Mouse (Mus musculus): ENCODE results near the gene Mfsd1. TPM values are rescaled to one million over a fixed set of nuclear protein-coding genes. Genes with fewer than 3 reads are reported as not detected.

The Mfsd1 gene
- polyA plus RNA-seq, 1 experiment from 2014 or later = 60.9 TPM

- 0 out of 2 replicates have a peak, but pooled peaks cover 3% of the 10 kb centered on the region for H3K4me1 ChIP-seq (ENCODE audit: control insufficient read depth, insufficient read depth, low read length)
- no peaks in the 10 kb centered on the region; the same call in 1 of the 2 replicates for H3K27me3 ChIP-seq (replicated peaks; ENCODE audit: control insufficient read depth, insufficient read depth, low read length)
- H3K4me3 ChIP-seq (ENCODE audit: low read depth, low read length) = no peak overlapping the region
- H3K4me2 ChIP-seq (ENCODE audit: low read depth, low read length) = no peak overlapping the region
- no peak overlapping the region for H3K9ac ChIP-seq (ENCODE audit: low read depth, low read length)
- H3K27ac ChIP-seq (replicated peaks; ENCODE audit: low read depth, low read length) = no peak overlapping the region
- DNase-seq (ENCODE audit: low spot score) = no peak
- no peaks in the 10 kb centered on the region for H3K36me3 ChIP-seq (ENCODE audit: control insufficient read depth, insufficient read depth, low read length)
- ATAC-seq (ENCODE audit: low read depth) = no peak
- WGBS = 54% methylated on average over 5 of the region's 5 CpGs
- H3K9me3 ChIP-seq (ENCODE audit: control insufficient read depth, low read length) = no peaks in the 10 kb centered on the region
These were observed 17.7 kb upstream of the Mfsd1 start for GRCm38 (mm10) chr3:67564731-67565357.

- 64% methylated on average over 8 of the region's 8 CpGs for WGBS
- DNase-seq (ENCODE audit: low spot score) (no peak), ATAC-seq (ENCODE audit: low read depth) (no peak)
- Histone ChIP-seq H3K4me3 (ENCODE audit: low read depth, low read length) (no peak overlapping the region), H3K27ac (replicated peaks; ENCODE audit: low read depth, low read length) (no peak overlapping the region), H3K9ac (ENCODE audit: low read depth, low read length) (no peak overlapping the region), H3K27me3 (replicated peaks; ENCODE audit: control insufficient read depth, insufficient read depth, low read length) (peaks cover 1% of the 10 kb centered on the region; the same call in 1 of the 2 replicates), H3K4me2 (ENCODE audit: low read depth, low read length) (no peak overlapping the region), H3K9me3 (ENCODE audit: control insufficient read depth, low read length) (no peaks in the 10 kb centered on the region), H3K4me1 (ENCODE audit: control insufficient read depth, insufficient read depth, low read length) (0 out of 2 replicates have a peak, but pooled peaks cover 3% of the 10 kb centered on the region), H3K36me3 (ENCODE audit: control insufficient read depth, insufficient read depth, low read length) (no peaks in the 10 kb centered on the region)
These were observed 16.9 kb upstream of the Mfsd1 start for GRCm38 (mm10) chr3:67565540-67566227.

- no peak overlapping the region for H3K4me3 ChIP-seq (ENCODE audit: low read depth, low read length)
- no peak overlapping the region for H3K9ac ChIP-seq (ENCODE audit: low read depth, low read length)
- H3K27ac ChIP-seq (replicated peaks; ENCODE audit: low read depth, low read length) = no peak overlapping the region
- H3K4me1 ChIP-seq (ENCODE audit: control insufficient read depth, insufficient read depth, low read length) = 0 out of 2 replicates have a peak, but pooled peaks cover 3% of the 10 kb centered on the region
- peak overlapping the region; percentile 39 for H3K4me2 ChIP-seq (ENCODE audit: low read depth, low read length)
- H3K27me3 ChIP-seq (replicated peaks; ENCODE audit: control insufficient read depth, insufficient read depth, low read length) = 0 out of 2 replicates have a peak, but pooled peaks cover 4% of the 10 kb centered on the region
- WGBS = 27% methylated on average over 17 of the region's 17 CpGs
- no peaks in the 10 kb centered on the region for H3K9me3 ChIP-seq (ENCODE audit: control insufficient read depth, low read length)
- peak; percentile 63; the same call in 1 of the 2 replicates for ATAC-seq (ENCODE audit: low read depth)
- no peaks in the 10 kb centered on the region for H3K36me3 ChIP-seq (ENCODE audit: control insufficient read depth, insufficient read depth, low read length)
- peak; percentile 76 for DNase-seq (ENCODE audit: low spot score)
These were observed 14.4 kb upstream of the Mfsd1 start for GRCm38 (mm10) chr3:67568015-67568618.

- H3K9me3 ChIP-seq (ENCODE audit: control insufficient read depth, low read length) = no peaks in the 10 kb centered on the region
- H3K27ac ChIP-seq (replicated peaks; ENCODE audit: low read depth, low read length) = no peak overlapping the region
- 0 out of 2 replicates have a peak, but pooled peaks cover 4% of the 10 kb centered on the region for H3K27me3 ChIP-seq (replicated peaks; ENCODE audit: control insufficient read depth, insufficient read depth, low read length)
- ATAC-seq (ENCODE audit: low read depth) = peak; percentile 47; the same call in 1 of the 2 replicates
- H3K9ac ChIP-seq (ENCODE audit: low read depth, low read length) = no peak overlapping the region
- H3K4me1 ChIP-seq (ENCODE audit: control insufficient read depth, insufficient read depth, low read length) = 0 out of 2 replicates have a peak, but pooled peaks cover 3% of the 10 kb centered on the region
- DNase-seq (ENCODE audit: low spot score) = peak; percentile 41
- H3K4me3 ChIP-seq (ENCODE audit: low read depth, low read length) = no peak overlapping the region
- H3K36me3 ChIP-seq (ENCODE audit: control insufficient read depth, insufficient read depth, low read length) = no peaks in the 10 kb centered on the region
- 60% methylated on average over 4 of the region's 4 CpGs for WGBS
- no peak overlapping the region for H3K4me2 ChIP-seq (ENCODE audit: low read depth, low read length)
These were observed 9.6 kb upstream of the Mfsd1 start for GRCm38 (mm10) chr3:67572918-67573317.

- no peak for ATAC-seq (ENCODE audit: low read depth)
- 0% methylated on average over 1 of the region's 1 CpGs for WGBS
These were observed 9.0 kb upstream of the Mfsd1 start for GRCm38 (mm10) chr3:67573523-67573922.

GRCm38 (mm10) chr3:67576248-67576647, 6.3 kb upstream of the Mfsd1 start:
- WGBS = 86% methylated on average over 2 of the region's 2 CpGs
- H3K27ac ChIP-seq (replicated peaks; ENCODE audit: low read depth, low read length) = no peak overlapping the region

More at GRCm38 (mm10) chr3:67573523-67573922, 9.0 kb upstream of the Mfsd1 start:
- H3K9ac ChIP-seq (ENCODE audit: low read depth, low read length) = no peak overlapping the region
- no peak overlapping the region for H3K27ac ChIP-seq (replicated peaks; ENCODE audit: low read depth, low read length)
- H3K27me3 ChIP-seq (replicated peaks; ENCODE audit: control insufficient read depth, insufficient read depth, low read length) = 0 out of 2 replicates have a peak, but pooled peaks cover 4% of the 10 kb centered on the region
- H3K36me3 ChIP-seq (ENCODE audit: control insufficient read depth, insufficient read depth, low read length) = no peaks in the 10 kb centered on the region
- DNase-seq (ENCODE audit: low spot score) = no peak
- H3K4me1 ChIP-seq (ENCODE audit: control insufficient read depth, insufficient read depth, low read length) = no peaks in the 10 kb centered on the region
- H3K9me3 ChIP-seq (ENCODE audit: control insufficient read depth, low read length) = no peaks in the 10 kb centered on the region
- H3K4me3 ChIP-seq (ENCODE audit: low read depth, low read length) = no peak overlapping the region
- H3K4me2 ChIP-seq (ENCODE audit: low read depth, low read length) = no peak overlapping the region

GRCm38 (mm10) chr3:67576724-67577123, 5.8 kb upstream of the Mfsd1 start:
- WGBS = 85% methylated on average over 6 of the region's 6 CpGs
- Histone ChIP-seq H3K9ac (ENCODE audit: low read depth, low read length) (no peak overlapping the region), H3K9me3 (ENCODE audit: control insufficient read depth, low read length) (no peaks in the 10 kb centered on the region), H3K4me2 (ENCODE audit: low read depth, low read length) (no peak overlapping the region), H3K36me3 (ENCODE audit: control insufficient read depth, insufficient read depth, low read length) (no peaks in the 10 kb centered on the region), H3K27ac (replicated peaks; ENCODE audit: low read depth, low read length) (no peak overlapping the region), H3K27me3 (replicated peaks; ENCODE audit: control insufficient read depth, insufficient read depth, low read length) (no peaks in the 10 kb centered on the region), H3K4me1 (ENCODE audit: control insufficient read depth, insufficient read depth, low read length) (no peaks in the 10 kb centered on the region), H3K4me3 (ENCODE audit: low read depth, low read length) (no peak overlapping the region)
- DNase-seq (ENCODE audit: low spot score) (no peak), ATAC-seq (ENCODE audit: low read depth) (no peak)

More at GRCm38 (mm10) chr3:67576248-67576647, 6.3 kb upstream of the Mfsd1 start:
- Histone ChIP-seq H3K4me3 (ENCODE audit: low read depth, low read length) (no peak overlapping the region), H3K4me1 (ENCODE audit: control insufficient read depth, insufficient read depth, low read length) (no peaks in the 10 kb centered on the region), H3K36me3 (ENCODE audit: control insufficient read depth, insufficient read depth, low read length) (no peaks in the 10 kb centered on the region), H3K9me3 (ENCODE audit: control insufficient read depth, low read length) (no peaks in the 10 kb centered on the region), H3K4me2 (ENCODE audit: low read depth, low read length) (no peak overlapping the region), H3K9ac (ENCODE audit: low read depth, low read length) (no peak overlapping the region), H3K27me3 (replicated peaks; ENCODE audit: control insufficient read depth, insufficient read depth, low read length) (no peaks in the 10 kb centered on the region)
- DNase-seq (ENCODE audit: low spot score) (no peak), ATAC-seq (ENCODE audit: low read depth) (no peak)

- H3K27ac ChIP-seq (replicated peaks; ENCODE audit: low read depth, low read length) = peak overlapping the region; percentile 39; the same call in 1 of the 2 replicates
- H3K4me1 ChIP-seq (ENCODE audit: control insufficient read depth, insufficient read depth, low read length) = peaks cover 9% of the 10 kb centered on the region
- H3K9me3 ChIP-seq (ENCODE audit: control insufficient read depth, low read length) = no peaks in the 10 kb centered on the region
- H3K36me3 ChIP-seq (ENCODE audit: control insufficient read depth, insufficient read depth, low read length) = peaks cover 16% of the 10 kb centered on the region
- peak overlapping the region; percentile 70 for H3K9ac ChIP-seq (ENCODE audit: low read depth, low read length)
- 16% methylated on average over 16 of the region's 16 CpGs for WGBS
- H3K27me3 ChIP-seq (replicated peaks; ENCODE audit: control insufficient read depth, insufficient read depth, low read length) = no peaks in the 10 kb centered on the region
- peak; percentile 50 for ATAC-seq (ENCODE audit: low read depth)
- peak overlapping the region; percentile 94 for H3K4me2 ChIP-seq (ENCODE audit: low read depth, low read length)
- H3K4me3 ChIP-seq (ENCODE audit: low read depth, low read length) = peak overlapping the region; percentile 73
- DNase-seq (ENCODE audit: low spot score) = no peak
These were observed 744 bp downstream of the Mfsd1 start for GRCm38 (mm10) chr3:67583125-67583845.

Data from embryonic facial prominence, embryonic 14.5 days (tissue).